Mouse (Mus musculus): ENCODE results near the gene Defa26.
"Not testable (repeated sequence)": the region's sequence is repeated elsewhere in the genome, so short reads cannot be mapped to it uniquely, and the experiment has no call there.

DNA sequence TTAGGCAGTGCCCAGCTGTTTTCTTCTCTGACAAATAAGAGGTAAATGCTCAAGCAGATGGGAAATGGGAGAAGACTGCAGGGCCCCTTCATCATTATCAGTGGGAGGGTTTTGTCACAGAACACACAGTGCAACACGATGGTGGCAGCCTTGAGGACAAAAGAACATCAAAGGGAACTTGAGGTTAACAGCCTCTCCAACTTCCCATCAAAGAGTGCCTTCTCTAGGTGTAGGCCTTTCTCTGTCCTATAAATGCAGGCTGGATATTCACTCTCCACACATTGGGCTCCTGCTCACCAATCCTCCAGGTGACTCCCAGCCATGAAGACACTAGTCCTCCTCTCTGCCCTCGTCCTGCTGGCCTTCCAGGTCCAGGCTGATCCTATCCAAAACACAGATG lies 37.5 kb downstream of the Defa26 start, which contains the start of gene Defa17:
- not testable (repeated sequence) for TF ChIP-seq CTCF (IDR thresholded peaks at IDR 0.05; ENCODE audit: control insufficient read depth, insufficient read depth, insufficient replicate concordance, low read depth, low read length); POLR2A (IDR thresholded peaks at IDR 0.05; ENCODE audit: control insufficient read depth, low read depth, low read length)

All from testis, adult 2 months (tissue).